Mouse (Mus musculus): ENCODE measurements around the gene Mrln. TPM values are rescaled to one million over a fixed set of nuclear protein-coding genes. Genes with fewer than 3 reads are reported as not detected.

The Mrln gene
- polyA plus RNA-seq, 1 experiment from 2014 or later, result 0.98 TPM

- WGBS, result 63% methylated on average over 16 of the region's 16 CpGs
- H3K36me3 ChIP-seq, result peaks cover 12% of the 10 kb centered on the region; the same call in 1 of the 2 replicates
- 0 out of 2 replicates have a peak overlapping the region, but pooled peaks have one; percentile 13 for H3K27ac ChIP-seq
- no peak for ATAC-seq
- H3K4me3 ChIP-seq (replicated peaks), result no peak overlapping the region
- no peaks in the 10 kb centered on the region for H3K27me3 ChIP-seq (replicated peaks)
- no peak overlapping the region for H3K4me2 ChIP-seq (replicated peaks)
- no peaks in the 10 kb centered on the region for H3K4me1 ChIP-seq (replicated peaks)
- H3K9ac ChIP-seq, result no peak overlapping the region
- H3K9me3 ChIP-seq, result no peaks in the 10 kb centered on the region
These were observed 29.8 kb upstream of the Mrln start for GRCm38 (mm10) chr10:70174494-70175190.

GRCm38 (mm10) chr10:70180727-70181126 is 23.7 kb upstream of the Mrln start:
- Histone ChIP-seq H3K4me1 (replicated peaks) (no peaks in the 10 kb centered on the region), H3K36me3 (no peaks in the 10 kb centered on the region), H3K9ac (no peak overlapping the region), H3K27me3 (replicated peaks) (no peaks in the 10 kb centered on the region), H3K4me3 (replicated peaks) (no peak overlapping the region), H3K27ac (no peak overlapping the region), H3K4me2 (replicated peaks) (no peak overlapping the region), H3K9me3 (no peaks in the 10 kb centered on the region)
- no peak for ATAC-seq
- WGBS, result 80% methylated on average over 9 of the region's 9 CpGs

GRCm38 (mm10) chr10:70181279-70181972 is 23.0 kb upstream of the Mrln start:
- WGBS, result 74% methylated on average over 11 of the region's 11 CpGs
- Histone ChIP-seq H3K9ac (no peak overlapping the region), H3K27ac (no peak overlapping the region), H3K4me3 (replicated peaks) (no peak overlapping the region), H3K27me3 (replicated peaks) (no peaks in the 10 kb centered on the region), H3K9me3 (no peaks in the 10 kb centered on the region), H3K4me1 (replicated peaks) (no peaks in the 10 kb centered on the region), H3K36me3 (no peaks in the 10 kb centered on the region), H3K4me2 (replicated peaks) (no peak overlapping the region)
- ATAC-seq, result no peak

GRCm38 (mm10) chr10:70183210-70184080 is 21.0 kb upstream of the Mrln start:
- Histone ChIP-seq H3K9ac (no peak overlapping the region), H3K9me3 (no peaks in the 10 kb centered on the region), H3K4me3 (replicated peaks) (no peak overlapping the region), H3K4me2 (replicated peaks) (no peak overlapping the region), H3K4me1 (replicated peaks) (no peaks in the 10 kb centered on the region), H3K27ac (no peak overlapping the region), H3K27me3 (replicated peaks) (no peaks in the 10 kb centered on the region), H3K36me3 (peaks cover 9% of the 10 kb centered on the region)
- ATAC-seq, result no peak
- WGBS, result 70% methylated on average over 15 of the region's 15 CpGs

GRCm38 (mm10) chr10:70186136-70186535 is 18.3 kb upstream of the Mrln start:
- Histone ChIP-seq H3K4me3 (replicated peaks) (no peak overlapping the region), H3K9ac (no peak overlapping the region), H3K4me2 (replicated peaks) (no peak overlapping the region), H3K4me1 (replicated peaks) (no peaks in the 10 kb centered on the region), H3K27me3 (replicated peaks) (no peaks in the 10 kb centered on the region), H3K9me3 (no peaks in the 10 kb centered on the region), H3K36me3 (peaks cover 25% of the 10 kb centered on the region), H3K27ac (no peak overlapping the region)
- WGBS, result 74% methylated on average over 9 of the region's 9 CpGs
- peak; percentile 34 for ATAC-seq

- Histone ChIP-seq H3K27me3 (replicated peaks) (no peaks in the 10 kb centered on the region), H3K27ac (no peak overlapping the region), H3K4me1 (replicated peaks) (no peaks in the 10 kb centered on the region), H3K4me3 (replicated peaks) (no peak overlapping the region), H3K36me3 (peaks cover 29% of the 10 kb centered on the region), H3K9ac (no peak overlapping the region), H3K4me2 (replicated peaks) (no peak overlapping the region), H3K9me3 (no peaks in the 10 kb centered on the region)
- no peak for ATAC-seq
- WGBS, result 87% methylated on average over 7 of the region's 7 CpGs
These were observed 17.9 kb upstream of the Mrln start for GRCm38 (mm10) chr10:70186586-70186985.

GRCm38 (mm10) chr10:70189864-70190263 is 14.6 kb upstream of the Mrln start:
- no peak overlapping the region for H3K27ac ChIP-seq
- no peaks in the 10 kb centered on the region for H3K4me1 ChIP-seq (replicated peaks)
- peaks cover 33% of the 10 kb centered on the region for H3K36me3 ChIP-seq
- H3K27me3 ChIP-seq (replicated peaks), result no peaks in the 10 kb centered on the region
- H3K4me3 ChIP-seq (replicated peaks), result no peak overlapping the region
- no peaks in the 10 kb centered on the region for H3K9me3 ChIP-seq
- no peak for ATAC-seq
- no peak overlapping the region for H3K9ac ChIP-seq
- H3K4me2 ChIP-seq (replicated peaks), result no peak overlapping the region
- 83% methylated on average over 13 of the region's 13 CpGs for WGBS

GRCm38 (mm10) chr10:70194283-70194682 is 10.2 kb upstream of the Mrln start:
- 64% methylated on average over 9 of the region's 9 CpGs for WGBS
- H3K4me3 ChIP-seq (replicated peaks), result no peak overlapping the region
- H3K27ac ChIP-seq, result no peak overlapping the region
- no peak for ATAC-seq
- no peaks in the 10 kb centered on the region for H3K27me3 ChIP-seq (replicated peaks)
- no peak overlapping the region for H3K9ac ChIP-seq
- H3K4me2 ChIP-seq (replicated peaks), result no peak overlapping the region
- 0 out of 2 replicates have a peak, but pooled peaks cover 5% of the 10 kb centered on the region for H3K4me1 ChIP-seq (replicated peaks)
- H3K9me3 ChIP-seq, result no peaks in the 10 kb centered on the region
- H3K36me3 ChIP-seq, result peaks cover 16% of the 10 kb centered on the region

- Histone ChIP-seq H3K27ac (no peak overlapping the region), H3K4me1 (replicated peaks) (0 out of 2 replicates have a peak, but pooled peaks cover 5% of the 10 kb centered on the region), H3K9me3 (no peaks in the 10 kb centered on the region), H3K4me2 (replicated peaks) (no peak overlapping the region), H3K27me3 (replicated peaks) (no peaks in the 10 kb centered on the region), H3K36me3 (peaks cover 8% of the 10 kb centered on the region; the same call in 1 of the 2 replicates), H3K9ac (no peak overlapping the region), H3K4me3 (replicated peaks) (no peak overlapping the region)
- ATAC-seq, result peak; percentile 50
- WGBS, result 72% methylated on average over 7 of the region's 7 CpGs
These were observed 9.2 kb upstream of the Mrln start for GRCm38 (mm10) chr10:70195279-70195678.

- H3K27ac ChIP-seq, result no peak overlapping the region
- no peak overlapping the region for H3K9ac ChIP-seq
- 0 out of 2 replicates have a peak, but pooled peaks cover 5% of the 10 kb centered on the region for H3K4me1 ChIP-seq (replicated peaks)
- WGBS, result 39% methylated on average over 7 of the region's 7 CpGs
- no peak overlapping the region for H3K4me3 ChIP-seq (replicated peaks)
- peaks cover 8% of the 10 kb centered on the region; the same call in 1 of the 2 replicates for H3K36me3 ChIP-seq
- H3K9me3 ChIP-seq, result no peaks in the 10 kb centered on the region
- H3K4me2 ChIP-seq (replicated peaks), result no peak overlapping the region
- no peaks in the 10 kb centered on the region for H3K27me3 ChIP-seq (replicated peaks)
- ATAC-seq, result peak; percentile 69
These were observed 8.7 kb upstream of the Mrln start for GRCm38 (mm10) chr10:70195786-70196185.

- no peak for ATAC-seq
- H3K27me3 ChIP-seq (replicated peaks), result no peaks in the 10 kb centered on the region
- H3K4me1 ChIP-seq (replicated peaks), result 0 out of 2 replicates have a peak, but pooled peaks cover 5% of the 10 kb centered on the region
- WGBS, result 86% methylated on average over 6 of the region's 6 CpGs
- H3K4me2 ChIP-seq (replicated peaks), result no peak overlapping the region
- H3K27ac ChIP-seq, result no peak overlapping the region
- 0 out of 2 replicates have a peak, but pooled peaks cover 4% of the 10 kb centered on the region for H3K36me3 ChIP-seq
- no peaks in the 10 kb centered on the region for H3K9me3 ChIP-seq
- H3K9ac ChIP-seq, result no peak overlapping the region
- H3K4me3 ChIP-seq (replicated peaks), result no peak overlapping the region
These were observed 7.8 kb upstream of the Mrln start for GRCm38 (mm10) chr10:70196666-70197065.

GRCm38 (mm10) chr10:70197601-70198000 is 6.9 kb upstream of the Mrln start:
- H3K4me1 ChIP-seq (replicated peaks), result 0 out of 2 replicates have a peak, but pooled peaks cover 5% of the 10 kb centered on the region
- no peaks in the 10 kb centered on the region for H3K36me3 ChIP-seq
- 69% methylated on average over 2 of the region's 2 CpGs for WGBS
- no peak overlapping the region for H3K4me2 ChIP-seq (replicated peaks)
- no peak overlapping the region for H3K9ac ChIP-seq
- ATAC-seq, result no peak
- no peak overlapping the region for H3K27ac ChIP-seq
- H3K9me3 ChIP-seq, result no peaks in the 10 kb centered on the region
- no peaks in the 10 kb centered on the region for H3K27me3 ChIP-seq (replicated peaks)
- no peak overlapping the region for H3K4me3 ChIP-seq (replicated peaks)

All from intestine, embryonic 15.5 days (tissue).